Mouse (Mus musculus) forebrain, postnatal 0 days (tissue): Measurements from ENCODE around the gene Avil. TPM values are rescaled to one million over a fixed set of nuclear protein-coding genes. Genes with fewer than 3 reads are reported as not detected.
A peak's percentile ranks its signal among the peaks of the same experiment; 100 is the strongest.

Source experiments
- ATAC-seq: fragments of 200-750 bp; cut with Nextera tagmentation; 2 replicates; pipeline ENCODE4 v1.8.0; 2017; ENCODE audit warnings: mild to moderate bottlenecking, moderate library complexity
- DNase-seq: peaks from one replicate; pipeline ENCODE4 v3.0.0-alpha.2; 2015
- H3K27ac ChIP-seq: fragments of 300-500 bp; sonication (generic); 2 replicates; pipeline ENCODE4 v1.5.1; 2014; ENCODE audit warnings: low read depth, mild to moderate bottlenecking, antibody characterized with exemption, low read length, moderate library complexity, mixed read lengths
- H3K27me3 ChIP-seq: fragments of 300-500 bp; sonication (generic); 2 replicates; pipeline ENCODE4 v1.6.1; 2014; ENCODE audit warnings: mild to moderate bottlenecking, low read length, mixed read lengths; ENCODE audit not compliant: insufficient read depth
- H3K36me3 ChIP-seq: fragments of 300-500 bp; sonication (generic); 2 replicates; pipeline ENCODE4 v1.6.1; 2014; ENCODE audit warnings: mild to moderate bottlenecking, moderate library complexity; ENCODE audit not compliant: insufficient read depth
- H3K4me1 ChIP-seq: fragments of 300-500 bp; sonication (generic); 2 replicates; pipeline ENCODE4 v1.6.1; 2014; ENCODE audit warnings: antibody characterized with exemption; ENCODE audit not compliant: insufficient read depth
- H3K4me2 ChIP-seq: fragments of 300-500 bp; sonication (generic); 2 replicates; pipeline ENCODE4 v1.6.1; 2014; ENCODE audit warnings: low read depth, mild to moderate bottlenecking, moderate library complexity
- H3K4me3 ChIP-seq: fragments of 300-500 bp; sonication (generic); 2 replicates; pipeline ENCODE4 v1.5.1; 2014; ENCODE audit warnings: low read depth, low read length, mixed read lengths
- H3K9ac ChIP-seq: fragments of 300-500 bp; sonication (generic); 2 replicates; pipeline ENCODE4 v1.6.1; 2014; ENCODE audit warnings: mild to moderate bottlenecking
- H3K9me3 ChIP-seq: fragments of 300-500 bp; sonication (generic); 2 replicates; pipeline ENCODE4 v1.6.1; 2016; ENCODE audit warnings: low read length
- CTCF ChIP-seq: sonication (generic); IDR thresholded peaks from 2 replicates; pipeline ENCODE4 v1.5.1; 2016; ENCODE audit warnings: antibody characterized with exemption, control low read depth, low read depth
- WGBS: fragments of 180-500 bp; shearing (Covaris S2); extraction: QIAGEN DNeasy Blood & Tissue Kit; methylation state at CpG from one replicate; pipeline ENCODE4 v1.1.7; 2014; 5-methylcytosine and 5-hydroxymethylcytosine counted together
- polyA plus RNA-seq: library from polyadenylated mRNA; unstranded; fragments of >200 nt; fragmentation: Nextera tagmentation; extraction: Ambion mirVana; gene quantifications from 2 replicates; pipeline ENCODE4 v1.2.1, GENCODE M21; 2015
- total RNA-seq: library from RNA; depleted of rRNA; stranded (reverse); fragments of >200 nt; gene quantifications from 2 replicates; pipeline ENCODE4 v1.2.3, GENCODE M21; 2014

Avil gene
- total and polyA plus RNA-seq, 2 experiments from 2014 or later: 0.24 to 0.67 TPM

DNA sequence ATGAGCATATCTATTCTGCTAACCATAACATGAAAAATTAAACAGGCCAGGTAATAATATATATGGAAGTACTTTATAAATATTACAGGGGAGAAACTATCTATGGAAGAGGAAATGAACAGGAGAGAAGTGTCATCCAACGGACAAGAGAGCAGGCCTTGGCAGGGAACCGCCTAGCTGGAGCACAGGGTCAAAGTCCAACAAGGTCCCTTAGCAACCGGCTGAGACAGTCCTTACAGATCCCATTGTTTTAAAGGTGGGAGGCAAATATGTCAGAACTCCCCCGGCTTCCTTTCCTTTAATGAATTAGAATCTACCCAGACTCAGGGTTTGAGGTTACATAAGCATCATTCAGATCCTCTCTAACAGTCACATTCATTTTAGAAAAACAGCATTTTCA, 23.4 kb upstream of the Avil start:
- H3K9ac ChIP-seq: no peak overlapping the region
- no peak for DNase-seq
- no peak for TF ChIP-seq CTCF
- H3K9me3 ChIP-seq: no peaks in the 10 kb centered on the region
- no peaks in the 10 kb centered on the region for H3K27me3 ChIP-seq
- H3K4me3 ChIP-seq: no peak overlapping the region
- ATAC-seq: no peak
- 48% methylated on average over 4 of the region's 4 CpGs for WGBS
- no peaks in the 10 kb centered on the region for H3K36me3 ChIP-seq
- H3K27ac ChIP-seq: no peak overlapping the region
- H3K4me1 ChIP-seq: peaks cover 9% of the 10 kb centered on the region
- H3K4me2 ChIP-seq: no peak overlapping the region

DNA sequence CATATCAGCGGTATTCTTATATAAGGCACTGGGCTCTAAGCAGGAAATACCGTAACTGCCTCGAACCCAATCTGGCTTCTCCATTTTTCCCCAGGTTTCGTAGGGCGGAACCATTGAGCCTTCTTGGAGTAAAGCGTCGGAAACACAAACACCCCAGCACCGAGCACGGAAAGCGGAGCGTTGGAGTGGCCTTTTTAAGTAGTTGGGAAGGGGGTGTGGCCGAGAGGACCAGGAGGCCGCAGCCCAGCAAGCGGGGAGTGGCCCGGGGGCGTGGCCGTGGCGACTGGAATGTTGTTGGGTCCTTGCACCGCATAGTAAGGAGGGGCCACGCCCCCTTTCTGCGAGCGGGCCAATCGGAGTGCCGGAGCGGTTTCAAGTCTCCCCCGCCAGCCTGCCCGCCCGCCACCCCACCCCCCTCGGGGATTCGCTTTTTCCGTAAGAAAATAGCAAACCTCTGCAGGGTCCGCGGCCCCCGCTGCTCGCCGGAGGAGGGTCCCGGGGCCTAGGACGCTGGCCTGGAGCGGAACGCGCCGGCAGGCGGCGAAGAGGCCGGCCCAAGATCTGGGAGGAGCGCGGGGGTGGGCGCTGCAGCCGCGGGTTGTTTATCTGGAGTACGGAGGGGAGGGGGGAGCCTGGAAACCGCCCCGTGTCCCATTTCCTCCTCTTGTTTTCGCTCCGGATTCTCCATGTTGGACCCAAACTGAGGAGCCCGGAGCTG, 22.1 kb upstream of the Avil start, which contains the start of gene Ctdsp2:
TSS of gene Ctdsp2 (plus strand) at position 441 of the 718 bp plus-strand sequence.
- ATAC-seq (peak; percentile 91), DNase-seq (peak; percentile 98)
- Histone ChIP-seq H3K4me1 (peaks cover 21% of the 10 kb centered on the region), H3K27ac (peak within 1 kb of the TSS; percentile 100), H3K9me3 (no peaks in the 10 kb centered on the region), H3K9ac (peak within 1 kb of the TSS; percentile 92), H3K4me3 (peak within 1 kb of the TSS; percentile 99), H3K27me3 (no peaks in the 10 kb centered on the region), H3K4me2 (peak within 1 kb of the TSS; percentile 58), H3K36me3 (no peaks in the 10 kb centered on the region)
- 2% methylated on average over 50 of the region's 56 CpGs for WGBS
- TF ChIP-seq CTCF: peak; percentile 30

DNA sequence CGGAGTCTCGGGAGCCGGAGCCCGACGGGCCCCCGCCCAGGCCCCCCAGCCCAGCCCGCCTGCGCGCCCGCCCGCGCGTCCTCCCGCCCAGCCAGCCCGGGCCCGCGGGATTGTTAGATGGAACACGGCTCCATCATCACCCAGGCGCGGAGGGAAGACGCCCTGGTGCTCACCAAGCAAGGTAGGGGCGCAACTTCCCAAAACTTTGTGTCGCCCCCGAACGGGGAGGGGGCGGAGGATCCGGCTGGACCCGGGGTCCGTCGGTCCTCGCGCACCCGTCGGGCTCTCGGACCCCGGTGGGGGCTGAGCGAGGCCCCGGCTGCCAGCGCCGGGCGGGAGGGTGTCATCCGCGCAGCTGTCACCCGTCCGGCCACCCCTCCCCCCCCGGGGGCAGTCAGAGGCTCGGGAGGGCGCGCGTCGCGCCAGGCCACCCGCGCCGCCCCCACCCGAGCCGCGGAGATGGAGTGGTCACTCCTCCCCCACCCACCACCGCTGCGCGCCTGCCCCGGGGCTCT, 21.3 kb upstream of the Avil start:
- peak; percentile 21 for ATAC-seq
- WGBS: under 1% methylated on average over 38 of the region's 62 CpGs
- no peak for DNase-seq
- H3K27me3 ChIP-seq: no peaks in the 10 kb centered on the region
- H3K4me1 ChIP-seq: peaks cover 26% of the 10 kb centered on the region
- no peaks in the 10 kb centered on the region for H3K36me3 ChIP-seq
- H3K9ac ChIP-seq: peak overlapping the region; percentile 92
- no peak for TF ChIP-seq CTCF
- H3K4me3 ChIP-seq: peak overlapping the region; percentile 99
- H3K27ac ChIP-seq: peak overlapping the region; percentile 100
- H3K9me3 ChIP-seq: no peaks in the 10 kb centered on the region
- peak overlapping the region; percentile 58 for H3K4me2 ChIP-seq

DNA sequence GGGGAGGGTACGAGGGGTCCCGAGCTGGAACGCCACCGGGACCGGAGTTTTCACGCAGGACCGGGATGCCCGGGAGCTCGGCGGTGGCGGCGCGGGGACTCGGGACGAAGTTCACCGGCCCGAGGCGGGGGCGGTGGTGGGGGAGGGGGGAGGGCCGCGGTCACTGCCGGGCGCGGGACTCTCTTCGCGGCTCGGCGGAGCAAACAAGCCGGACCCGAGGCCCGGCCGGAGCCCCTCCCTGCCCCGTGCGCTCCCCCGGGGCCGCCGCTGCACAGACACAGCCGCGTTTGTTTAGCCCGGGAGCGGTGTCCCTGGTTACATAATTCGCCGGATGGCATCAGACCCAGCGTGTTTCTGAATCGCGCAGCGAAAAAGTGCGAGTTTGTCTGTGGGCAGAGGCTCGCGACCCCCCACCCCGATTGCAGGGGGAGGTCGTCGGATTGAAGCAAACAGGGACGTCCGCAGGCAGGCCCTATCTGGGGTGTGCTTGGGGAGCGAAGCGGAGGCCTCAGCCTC, 20.8 kb upstream of the Avil start:
- no peaks in the 10 kb centered on the region for H3K27me3 ChIP-seq
- ATAC-seq (no peak), DNase-seq (peak; percentile 43)
- TF ChIP-seq CTCF: no peak
- H3K9me3 ChIP-seq: no peaks in the 10 kb centered on the region
- H3K4me3 ChIP-seq: peak overlapping the region; percentile 99
- no peaks in the 10 kb centered on the region for H3K36me3 ChIP-seq
- WGBS: 1% methylated on average over 53 of the region's 57 CpGs
- peak overlapping the region; percentile 92 for H3K9ac ChIP-seq
- peak overlapping the region; percentile 58 for H3K4me2 ChIP-seq
- H3K27ac ChIP-seq: peak overlapping the region; percentile 100
- peaks cover 32% of the 10 kb centered on the region for H3K4me1 ChIP-seq

DNA sequence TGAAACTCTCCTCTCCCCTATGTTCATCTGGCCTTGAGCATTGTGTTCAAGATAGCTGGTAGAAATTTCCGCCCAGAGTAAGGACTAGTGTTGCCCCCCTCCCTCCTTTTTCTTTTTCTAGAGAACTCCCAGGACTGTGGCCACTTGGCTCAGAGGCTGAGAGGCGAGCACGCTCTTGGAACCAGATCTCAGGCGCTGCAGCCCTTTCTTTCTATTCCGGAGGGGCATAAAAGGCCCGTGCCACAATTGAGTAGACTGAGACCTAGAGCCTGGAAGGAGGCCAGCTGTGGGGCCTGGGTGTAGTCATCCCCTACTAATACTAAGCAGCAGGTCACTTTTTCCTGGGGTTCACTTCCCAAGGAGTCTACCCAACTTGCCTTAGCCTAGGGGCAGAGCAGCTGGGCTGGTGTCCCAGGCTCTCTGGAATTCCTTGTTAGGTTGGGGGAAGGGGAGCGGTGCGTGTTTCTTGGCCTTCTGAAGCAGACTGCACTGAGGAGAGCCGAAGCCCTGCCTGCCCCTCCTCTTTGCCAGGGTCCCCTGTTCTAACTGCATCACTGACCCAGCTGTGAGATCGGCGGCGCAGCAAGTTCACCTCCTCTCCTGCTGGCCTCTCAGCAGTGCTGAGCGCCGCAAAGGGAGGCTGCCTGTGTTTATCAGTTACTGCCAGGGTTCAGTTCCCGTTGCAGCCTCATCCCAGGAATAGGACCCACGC, 20.1 kb upstream of the Avil start:
- 2% methylated on average over 16 of the region's 16 CpGs for WGBS
- Histone ChIP-seq H3K27ac (peak overlapping the region; percentile 100), H3K9ac (peak overlapping the region; percentile 92), H3K27me3 (no peaks in the 10 kb centered on the region), H3K4me1 (peaks cover 35% of the 10 kb centered on the region), H3K36me3 (no peaks in the 10 kb centered on the region), H3K4me3 (peak overlapping the region; percentile 99), H3K9me3 (no peaks in the 10 kb centered on the region), H3K4me2 (peak overlapping the region; percentile 58)
- DNase-seq: peak; percentile 74
- no peak for TF ChIP-seq CTCF
- ATAC-seq: peak; percentile 7

DNA sequence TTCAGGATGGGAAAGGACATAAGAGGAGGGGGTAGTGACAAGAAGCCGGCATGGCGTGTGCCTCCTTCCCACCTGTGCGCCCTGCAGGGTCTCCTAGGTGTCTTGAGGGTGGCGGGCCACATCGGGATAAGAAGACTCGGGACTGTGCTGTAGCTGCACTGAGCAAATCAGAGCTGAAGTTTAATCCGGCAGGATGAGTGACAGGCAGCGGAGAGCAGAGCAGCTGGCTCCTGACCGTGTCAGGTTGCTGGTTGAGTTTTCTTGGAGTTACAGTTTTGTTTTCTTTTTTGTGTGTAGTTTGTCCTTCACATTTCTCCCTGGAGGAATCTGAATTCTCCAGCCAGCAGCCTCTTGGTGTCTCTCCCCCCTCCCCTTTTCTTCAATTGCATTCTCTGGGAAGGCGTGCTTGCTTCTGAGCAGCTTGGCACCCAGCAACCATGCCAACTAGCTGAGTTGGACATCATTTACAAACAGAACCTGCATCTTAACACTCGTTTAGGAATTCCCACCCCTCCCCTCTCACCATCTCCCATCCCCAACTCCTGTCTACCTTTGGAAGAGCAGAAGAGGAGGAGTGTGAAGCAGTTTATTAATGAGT, 19.5 kb upstream of the Avil start:
- peaks cover 36% of the 10 kb centered on the region for H3K4me1 ChIP-seq
- no peaks in the 10 kb centered on the region for H3K9me3 ChIP-seq
- H3K4me3 ChIP-seq: peak overlapping the region; percentile 99
- WGBS: 5% methylated on average over 11 of the region's 11 CpGs
- no peak for ATAC-seq
- H3K9ac ChIP-seq: peak overlapping the region; percentile 92
- peak overlapping the region; percentile 100 for H3K27ac ChIP-seq
- no peak for TF ChIP-seq CTCF
- no peaks in the 10 kb centered on the region for H3K36me3 ChIP-seq
- peak; percentile 50 for DNase-seq
- H3K4me2 ChIP-seq: peak overlapping the region; percentile 58
- H3K27me3 ChIP-seq: no peaks in the 10 kb centered on the region
